Mouse (Mus musculus) testis, adult 2 months (tissue): ENCODE measurements around the gene Gm49416. TPM values are rescaled to one million over a fixed set of nuclear protein-coding genes. Genes with fewer than 3 reads are reported as not detected.
A peak's percentile ranks its signal among the peaks of the same experiment; 100 is the strongest.
"Not testable (repeated sequence)": the region's sequence is repeated elsewhere in the genome, so short reads cannot be mapped to it uniquely, and the experiment has no call there.

Experiments used
- H3K27ac ChIP-seq: fragments of 200-500 bp; 2 replicates; pipeline ENCODE4 v1.5.1; 2012; ENCODE audit warnings: low read depth, low read length; ENCODE audit not compliant: control insufficient read depth, insufficient read depth
- H3K27me3 ChIP-seq: fragments of 200-500 bp; 2 replicates; pipeline ENCODE4 v1.6.1; 2012; ENCODE audit warnings: mild to moderate bottlenecking, low read length, moderate library complexity; ENCODE audit not compliant: control insufficient read depth, insufficient read depth
- H3K36me3 ChIP-seq: fragments of 200-500 bp; 2 replicates; pipeline ENCODE4 v1.6.1; 2012; ENCODE audit warnings: mild to moderate bottlenecking, low read length; ENCODE audit not compliant: control insufficient read depth, insufficient read depth
- H3K4me1 ChIP-seq: fragments of 200-500 bp; 2 replicates; pipeline ENCODE4 v1.6.1; 2012; ENCODE audit warnings: low read length; ENCODE audit not compliant: control insufficient read depth, insufficient read depth
- H3K4me3 ChIP-seq: fragments of 200-500 bp; 2 replicates; pipeline ENCODE4 v1.5.1; 2012; ENCODE audit warnings: low read depth, mild to moderate bottlenecking, low read length, moderate library complexity, mixed read lengths; ENCODE audit not compliant: control insufficient read depth
- CTCF ChIP-seq: fragments of 200-500 bp; IDR thresholded peaks from 2 replicates; pipeline ENCODE4 v1.5.1; 2012; ENCODE audit warnings: low read depth, mild to moderate bottlenecking, inconsistent platforms, low read length, moderate library complexity; ENCODE audit not compliant: control insufficient read depth, insufficient read depth, insufficient replicate concordance
- POLR2A ChIP-seq: fragments of 200-500 bp; IDR thresholded peaks from 2 replicates; pipeline ENCODE4 v1.6.1; 2012; ENCODE audit warnings: low read depth, mild to moderate bottlenecking, inconsistent platforms, low read length, moderate library complexity; ENCODE audit not compliant: control insufficient read depth
- polyA plus RNA-seq: library from polyadenylated mRNA; depleted of rRNA; stranded (reverse); fragments of >200 nt; gene quantifications from 2 replicates; pipeline ENCODE4 v1.2.3, GENCODE M21; 2012

Gm49416 gene
- polyA plus RNA-seq, 1 experiment, result not detected

- no peak overlapping the region for H3K4me3 ChIP-seq
- no peak for TF ChIP-seq CTCF
- no peak for TF ChIP-seq POLR2A
- H3K27ac ChIP-seq, result no peak overlapping the region
Measured at GRCm38 (mm10) chr19:8886916-8887584, 1.7 kb upstream of the Gm49416 start.

GRCm38 (mm10) chr19:8887585-8888463 is 902 bp upstream of the Gm49416 start:
- Histone ChIP-seq H3K36me3 (no peaks in the 10 kb centered on the region), H3K4me1 (peaks cover 5% of the 10 kb centered on the region), H3K27ac (peak overlapping the region; percentile 83), H3K4me3 (peak overlapping the region; percentile 98), H3K27me3 (no peaks in the 10 kb centered on the region)
- TF ChIP-seq CTCF (no peak), POLR2A (no peak)

More at GRCm38 (mm10) chr19:8886916-8887584, 1.7 kb upstream of the Gm49416 start:
- Histone ChIP-seq H3K27me3 (no peaks in the 10 kb centered on the region), H3K36me3 (no peaks in the 10 kb centered on the region), H3K4me1 (peaks cover 4% of the 10 kb centered on the region)

GRCm38 (mm10) chr19:8892829-8893766 is 4.4 kb downstream of the Gm49416 start, which contains the start of gene Ints5:
Gene Ints5 (plus strand): TSS chr19:8893005.
- TF ChIP-seq POLR2A, result peak; percentile 92
- TF ChIP-seq CTCF, result no peak
- Histone ChIP-seq H3K27ac (peak within 1 kb of the TSS; percentile 73), H3K4me3 (peak within 1 kb of the TSS; percentile 76), H3K36me3 (no peaks in the 10 kb centered on the region), H3K27me3 (no peaks in the 10 kb centered on the region), H3K4me1 (peaks cover 16% of the 10 kb centered on the region)

- TF ChIP-seq POLR2A (no peak), CTCF (no peak)
- no peak overlapping the region for H3K4me3 ChIP-seq
- H3K36me3 ChIP-seq, result no peaks in the 10 kb centered on the region
- H3K4me1 ChIP-seq, result peaks cover 16% of the 10 kb centered on the region
- no peak overlapping the region for H3K27ac ChIP-seq
- H3K27me3 ChIP-seq, result no peaks in the 10 kb centered on the region
Measured at GRCm38 (mm10) chr19:8895397-8895960, 6.8 kb downstream of the Gm49416 start.

- H3K4me3 ChIP-seq, result peak overlapping the region; percentile 92; the same call in 1 of the 2 replicates
- peaks cover 16% of the 10 kb centered on the region for H3K4me1 ChIP-seq
- not testable (repeated sequence) for H3K27me3 ChIP-seq, H3K36me3 ChIP-seq, H3K27ac ChIP-seq
Measured at GRCm38 (mm10) chr19:8896231-8896630, 7.5 kb downstream of the Gm49416 start.

- H3K4me1 ChIP-seq, result peaks cover 16% of the 10 kb centered on the region
- not testable (repeated sequence) for H3K36me3 ChIP-seq, H3K27me3 ChIP-seq
- peak overlapping the region; percentile 78 for H3K27ac ChIP-seq
- peak overlapping the region; percentile 92 for H3K4me3 ChIP-seq
Measured at GRCm38 (mm10) chr19:8897211-8897864, 8.6 kb downstream of the Gm49416 start.
